Mouse (Mus musculus) ES-CJ7 (cell line): Measurements from ENCODE around the gene C8b.

Experiments used
- DNase-seq: peaks from one replicate; pipeline ENCODE4 v3.0.0; 2011; ENCODE audit warnings: low read depth, low spot score

Gene C8b

DNA sequence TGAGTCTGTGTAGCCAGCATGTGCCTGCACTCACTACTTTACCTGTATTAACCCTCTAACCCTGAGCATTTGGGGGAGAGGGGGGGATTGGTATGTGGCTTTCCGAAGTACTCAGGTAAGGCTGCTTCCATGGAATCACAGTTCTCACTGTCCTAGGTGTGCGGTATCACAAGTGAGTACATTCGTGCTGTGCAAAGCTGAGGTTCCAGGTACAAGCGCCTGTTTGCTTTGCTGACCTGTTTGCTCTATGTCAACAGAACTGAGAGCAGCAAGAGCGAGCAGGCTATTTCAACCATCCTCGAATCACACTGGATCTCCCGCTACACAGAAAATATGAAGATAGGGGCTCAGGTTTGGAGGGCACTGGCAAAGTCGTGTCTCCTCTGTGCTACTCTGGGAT lies at the start of gene C8b:
C8b (plus strand) TSS at position 253 of the 400 bp plus-strand sequence.
- no peak for DNase-seq

DNA sequence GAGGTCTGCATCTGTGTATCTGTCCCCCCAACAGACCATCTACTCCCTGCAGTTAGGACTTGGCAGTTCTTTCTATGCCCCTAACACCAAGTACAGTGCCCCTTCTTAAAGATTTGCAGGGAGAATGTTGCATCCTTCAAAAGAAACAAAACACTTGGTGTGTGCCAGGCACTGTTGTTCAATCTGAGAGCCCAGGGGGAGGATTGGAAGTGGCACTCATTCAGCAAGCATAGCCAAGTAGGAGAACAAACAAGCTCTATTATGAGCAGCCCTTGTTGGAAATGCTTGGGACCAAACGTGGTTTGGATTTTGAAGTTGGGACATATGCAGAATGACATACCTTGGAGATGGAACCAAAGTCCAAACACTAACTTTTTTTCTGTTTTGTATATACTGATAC lies 49.6 kb upstream of the C8b start:
- DNase-seq: no peak

DNA sequence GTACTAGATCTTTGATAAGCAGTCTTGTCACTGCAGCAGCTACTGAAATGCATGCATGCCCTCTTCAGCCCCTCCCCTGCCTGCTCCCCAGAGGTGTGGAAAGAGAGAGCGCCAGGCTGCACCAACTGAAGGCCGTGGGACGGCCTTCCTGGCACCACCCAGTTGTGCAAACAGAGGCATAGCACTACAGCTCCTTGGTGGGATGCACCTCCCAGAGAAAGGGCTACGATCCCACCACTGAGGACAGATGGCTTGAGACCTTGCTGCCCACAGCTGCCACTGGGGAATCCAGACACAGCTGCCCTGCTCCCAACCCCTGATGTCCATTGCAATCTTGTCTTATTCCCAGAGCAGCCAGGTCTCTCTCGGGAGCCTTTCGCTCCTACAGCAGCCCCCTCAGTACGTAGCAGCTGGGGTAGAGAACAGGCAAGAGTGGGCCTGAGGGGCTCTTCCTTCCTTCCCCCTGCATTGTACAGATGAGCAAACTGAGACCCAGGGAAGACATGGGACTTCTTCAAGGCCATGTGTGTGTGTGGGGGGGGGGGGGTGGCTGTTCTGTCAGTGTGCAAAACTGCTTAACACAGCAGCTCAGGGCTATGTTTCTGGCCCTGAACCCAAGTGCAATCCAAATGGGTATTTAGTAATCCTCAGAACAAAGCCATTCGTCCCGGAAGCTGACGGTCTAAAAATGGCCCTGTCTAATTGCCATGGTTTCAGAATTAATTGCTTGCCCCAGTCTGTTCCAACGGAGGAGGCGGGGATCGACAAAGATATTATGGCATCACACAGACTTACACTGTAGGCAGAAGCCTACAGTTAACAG lies 46.9 kb upstream of the C8b start:
- no peak for DNase-seq

DNA sequence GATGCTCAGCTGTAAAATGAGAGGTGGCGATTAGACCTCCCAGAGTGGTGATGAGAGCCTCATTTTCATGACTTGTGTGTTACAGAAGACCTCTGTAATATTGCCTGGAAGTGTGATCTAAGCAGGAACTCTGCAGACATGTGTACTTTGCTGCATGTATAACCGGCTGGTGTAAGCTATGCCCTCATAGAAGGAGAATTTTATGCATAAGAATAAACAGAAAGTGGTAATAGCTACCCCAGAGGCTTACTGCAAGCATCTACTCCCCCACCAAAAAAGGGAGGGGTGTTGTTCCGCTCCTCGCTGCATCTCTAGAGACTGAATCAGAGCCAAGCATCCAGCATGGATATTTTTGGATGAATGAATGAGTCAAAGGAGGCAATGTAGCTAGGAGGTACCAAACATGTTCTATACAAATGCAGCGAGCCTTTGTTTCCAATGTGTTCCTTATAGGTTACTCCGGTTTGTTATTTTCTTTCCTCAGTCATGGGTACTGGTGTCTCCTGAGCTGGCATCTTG lies 42.5 kb upstream of the C8b start:
- no peak for DNase-seq

DNA sequence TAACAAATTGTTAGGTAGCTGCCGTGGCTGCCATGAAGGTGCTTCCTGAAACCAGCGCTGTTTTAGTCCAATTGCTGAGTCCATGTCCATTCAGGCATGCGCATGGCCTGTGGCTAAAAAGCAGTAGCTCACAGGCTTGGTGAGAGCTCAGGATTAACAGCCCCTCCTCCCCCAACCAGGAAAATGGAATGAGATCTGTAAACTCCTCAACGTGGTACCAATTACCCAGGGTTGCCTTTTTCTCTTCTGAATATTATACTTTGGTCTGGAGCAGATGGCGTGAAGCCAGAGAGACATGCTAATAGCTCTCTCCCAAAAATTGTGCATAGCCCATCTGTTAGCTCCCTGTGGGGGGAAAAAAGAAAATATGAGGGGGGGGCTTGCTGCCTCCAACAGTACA lies 41.9 kb upstream of the C8b start:
- DNase-seq: no peak

DNA sequence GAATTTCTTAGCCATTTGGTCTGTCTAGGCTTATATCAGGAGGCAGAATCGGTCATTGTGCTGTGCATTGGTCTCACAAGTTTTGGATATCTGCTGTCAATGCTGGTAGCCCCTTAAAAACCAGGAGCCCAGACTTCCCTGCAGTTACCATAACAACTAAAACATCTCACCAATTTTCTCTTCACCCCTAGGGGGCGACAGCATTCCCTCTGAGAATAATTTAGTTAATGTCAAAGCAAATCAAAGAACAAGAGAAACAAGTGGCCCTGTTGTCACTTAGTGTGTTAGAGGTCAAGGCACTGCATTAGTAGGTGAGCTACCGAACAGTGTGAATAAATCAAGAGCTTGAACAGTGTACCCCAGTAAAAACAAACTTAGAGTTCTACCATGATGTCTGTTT lies 40.4 kb upstream of the C8b start:
- peak; percentile 31 for DNase-seq

DNA sequence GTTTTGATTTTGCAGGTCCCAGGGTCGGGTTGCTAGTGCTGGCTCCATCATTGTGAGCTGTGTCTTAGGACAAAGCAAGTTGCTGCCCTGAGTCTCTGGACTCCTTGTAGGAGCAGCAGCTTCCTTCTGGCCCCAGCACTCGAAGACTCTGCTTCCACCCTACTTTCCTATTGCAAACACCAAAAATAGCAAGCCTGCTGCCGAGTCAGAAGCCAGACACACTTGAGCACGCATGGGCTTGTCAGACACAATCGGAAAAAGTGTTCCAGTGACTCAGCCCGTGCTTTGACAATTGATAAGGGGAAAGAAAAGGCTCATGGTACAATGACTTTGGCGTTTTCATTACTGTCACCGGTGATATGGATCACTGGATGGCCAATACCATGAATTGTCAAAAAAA lies 36.9 kb upstream of the C8b start:
- no peak for DNase-seq

DNA sequence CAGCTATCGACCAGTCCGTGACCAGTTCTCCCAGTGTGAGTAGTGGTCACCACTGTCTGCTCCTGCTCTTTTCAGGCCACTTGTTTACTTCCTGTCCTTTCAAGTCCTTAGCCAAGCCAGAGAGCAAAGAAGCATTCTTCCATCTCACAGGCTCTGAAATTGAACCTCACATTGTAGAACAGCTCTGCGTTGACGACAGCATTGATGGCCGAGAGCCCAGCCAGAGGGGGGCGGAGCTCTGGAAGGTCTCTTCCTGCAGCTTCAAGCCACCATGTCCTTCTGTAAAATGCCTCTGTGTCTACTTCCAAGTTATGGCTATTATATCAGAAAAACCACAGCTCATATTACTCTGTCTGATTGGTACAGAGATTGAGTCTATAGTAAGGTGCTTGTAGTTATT lies 19.6 kb upstream of the C8b start:
- DNase-seq: no peak

DNA sequence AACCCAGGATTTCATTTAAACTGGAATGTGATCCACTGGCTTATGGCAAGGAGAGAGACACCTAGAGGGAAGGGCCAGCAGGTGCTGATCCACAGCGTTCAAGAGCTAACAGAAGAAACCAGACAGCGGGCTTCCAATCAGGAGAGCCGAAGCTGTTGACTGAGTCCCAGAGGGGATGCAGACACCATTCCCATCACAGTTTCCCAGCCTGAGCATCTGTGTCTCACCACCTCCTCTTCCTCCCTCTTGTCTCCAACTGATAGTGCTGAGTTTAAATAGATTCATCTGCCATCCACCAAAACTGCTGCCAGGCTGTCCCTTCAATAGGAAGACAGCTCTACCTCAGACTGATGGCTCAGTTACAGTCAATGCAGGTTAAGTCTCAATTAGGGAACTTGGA lies 12.0 kb upstream of the C8b start:
- no peak for DNase-seq

DNA sequence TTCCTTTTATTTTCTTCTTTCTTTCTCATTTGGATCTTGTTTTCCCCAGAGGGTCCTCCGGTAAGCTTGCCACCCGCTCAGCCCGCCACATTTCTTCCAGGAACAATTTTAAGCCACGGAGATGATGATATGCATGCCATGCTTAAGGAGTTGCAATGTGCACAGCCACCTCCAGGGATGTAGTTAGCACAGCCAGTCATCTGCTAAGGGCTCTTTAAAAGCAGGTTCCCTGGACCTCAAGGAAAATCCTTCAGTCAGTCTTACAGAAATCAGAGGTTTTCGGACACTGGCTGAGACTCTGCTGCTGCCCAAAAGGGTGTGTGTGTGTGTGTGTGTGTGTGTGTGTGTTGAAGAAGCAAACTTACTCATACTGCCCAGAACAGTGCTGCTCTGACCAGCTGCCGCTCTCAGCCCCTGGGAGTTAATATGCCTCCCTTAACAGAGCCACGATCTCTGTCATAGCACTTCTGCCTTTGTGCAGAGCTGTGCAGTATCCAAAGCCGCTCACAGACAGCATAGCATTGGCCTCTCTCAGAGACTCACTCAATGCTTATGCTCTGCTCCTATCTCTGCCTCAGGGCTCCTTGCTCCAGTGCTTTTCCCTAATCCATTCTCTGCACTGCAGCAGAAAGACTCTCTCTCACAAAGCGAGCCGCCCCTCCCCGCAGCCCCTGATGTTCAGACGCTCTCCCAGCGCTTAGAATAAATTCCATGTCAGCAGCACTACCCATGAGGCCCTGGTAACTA lies 5.1 kb upstream of the C8b start:
- DNase-seq: no peak

DNA sequence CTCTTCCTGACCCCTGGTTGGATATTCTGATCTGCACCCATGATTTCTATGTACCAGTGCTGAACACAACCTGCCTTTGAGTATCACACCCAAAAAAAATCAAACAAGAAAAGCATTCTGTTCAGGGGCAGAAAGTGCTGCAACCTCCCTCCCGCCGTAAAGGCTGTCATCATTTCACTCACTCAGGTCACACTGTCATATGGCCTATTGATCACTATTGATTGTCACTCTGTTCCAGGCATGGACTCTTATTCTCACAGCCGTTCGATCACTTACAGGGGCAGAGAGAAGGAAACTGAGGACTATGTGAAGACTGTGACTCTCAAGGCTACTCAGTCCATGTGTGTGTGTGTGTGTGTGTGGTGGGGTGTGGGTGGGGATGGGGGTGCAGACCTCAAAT lies 2.1 kb downstream of the C8b start:
- no peak for DNase-seq

DNA sequence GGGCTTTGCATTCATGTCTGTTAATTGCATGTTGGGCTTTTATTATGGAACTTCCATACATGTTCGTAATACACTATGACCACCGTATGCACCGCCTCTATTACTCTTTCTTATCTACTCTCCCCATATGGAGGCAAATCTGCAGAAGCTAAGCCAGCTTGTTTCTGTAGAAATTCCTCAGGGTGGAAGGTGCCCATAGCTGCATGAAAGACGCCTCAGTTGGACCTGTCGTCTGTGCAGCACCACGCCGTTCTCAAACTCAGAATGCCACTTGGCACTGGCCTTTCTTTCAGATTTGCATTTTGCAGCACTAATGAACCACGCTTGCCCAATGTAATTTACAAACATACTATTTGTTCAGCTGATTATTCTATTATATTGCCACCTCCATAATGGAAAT lies 3.5 kb downstream of the C8b start:
- DNase-seq: no peak

DNA sequence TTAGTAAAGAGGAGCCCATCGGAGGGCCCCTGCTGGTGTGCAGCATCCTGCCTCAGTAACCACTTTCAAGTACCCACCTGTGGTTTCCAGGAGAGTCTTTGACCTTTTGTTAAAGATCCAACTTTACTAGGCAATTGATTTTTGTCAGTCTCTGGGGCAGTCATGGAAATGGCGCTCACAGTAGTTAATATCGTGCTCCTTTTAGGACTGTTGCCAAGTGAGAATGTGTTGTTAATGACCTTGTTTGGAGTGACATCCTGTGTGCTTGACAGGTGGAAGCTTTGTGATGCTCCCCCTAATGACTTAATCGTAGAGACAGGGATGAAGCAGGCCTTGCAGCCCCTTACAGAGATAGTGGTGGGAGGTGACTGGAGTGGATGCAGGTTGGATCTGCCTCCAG lies 4.2 kb downstream of the C8b start:
- DNase-seq: no peak

DNA sequence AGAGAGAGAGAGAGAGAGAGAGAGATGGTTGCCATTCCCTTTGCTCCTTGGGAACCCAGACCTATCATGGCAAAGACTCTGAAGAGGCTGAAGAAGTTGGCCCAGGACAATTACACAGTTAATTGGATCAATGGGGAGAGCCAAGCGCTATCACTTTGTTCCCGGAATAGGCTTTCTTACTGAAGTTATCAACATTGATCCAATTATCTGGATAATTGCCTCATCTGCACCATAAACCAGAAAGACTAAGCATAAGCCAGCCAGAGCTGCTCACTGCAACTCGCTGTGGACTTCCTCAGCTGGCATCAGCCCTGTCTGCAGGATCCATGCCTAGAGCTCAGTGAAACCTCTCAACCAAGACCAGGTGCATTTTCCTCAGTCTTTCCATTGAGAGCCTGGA lies 9.5 kb downstream of the C8b start:
- no peak for DNase-seq

DNA sequence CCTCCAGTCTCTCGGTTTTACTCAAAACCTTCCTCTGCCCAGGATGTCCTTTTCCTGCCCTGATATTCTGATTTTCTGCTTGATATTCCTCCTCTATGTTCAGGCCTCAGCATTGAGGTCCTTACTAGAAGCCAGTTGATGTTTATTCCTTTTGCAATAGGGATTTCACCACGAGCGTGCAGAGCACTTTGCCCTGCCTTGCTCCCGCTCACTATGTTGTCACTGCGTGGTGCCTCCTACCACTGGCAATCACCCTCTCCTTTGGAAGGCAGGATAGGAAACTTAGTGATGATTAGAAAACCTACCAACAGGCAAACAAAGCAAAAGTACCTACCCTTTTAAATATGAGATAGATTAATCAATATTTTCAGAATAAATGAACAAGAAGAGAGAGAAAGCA lies 13.3 kb downstream of the C8b start:
- no peak for DNase-seq

DNA sequence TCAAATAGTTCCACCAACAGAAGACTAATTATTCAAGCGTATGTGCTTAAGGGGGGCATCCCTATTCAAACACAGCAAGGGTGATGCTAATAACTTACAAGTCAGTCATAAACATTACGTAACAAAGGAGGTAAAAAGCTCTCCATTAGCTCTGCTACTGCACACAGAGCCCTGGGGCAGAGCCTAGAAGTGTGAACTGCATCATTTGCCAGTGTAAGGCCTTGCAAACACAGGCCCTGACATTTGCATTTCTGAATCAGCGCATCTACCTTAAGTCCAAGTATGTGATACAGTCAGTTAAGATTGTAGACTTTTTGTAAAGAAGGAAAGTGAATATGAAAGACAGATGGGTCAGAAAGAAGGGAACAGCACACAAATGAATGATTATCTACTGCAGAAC lies 15.3 kb downstream of the C8b start:
- DNase-seq: no peak

DNA sequence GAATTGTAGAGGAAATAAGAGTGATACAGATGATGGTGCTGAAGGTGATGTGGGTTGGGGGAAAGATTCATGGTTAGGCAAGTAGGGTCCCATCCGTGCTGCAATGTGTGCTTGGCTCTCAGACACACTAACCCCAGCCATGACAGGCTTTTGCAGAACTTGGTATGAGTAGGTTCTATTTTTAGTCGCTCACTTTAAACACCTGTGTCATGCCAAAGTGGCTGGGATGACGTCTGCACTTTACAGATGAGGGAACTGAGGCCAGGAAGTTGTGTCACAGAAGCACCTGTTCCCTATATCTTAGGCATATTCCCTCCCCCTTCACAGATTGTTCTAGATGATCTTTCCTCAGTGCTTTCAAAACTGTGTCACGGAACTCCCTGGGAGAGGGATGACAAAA lies 16.2 kb downstream of the C8b start:
- no peak for DNase-seq

DNA sequence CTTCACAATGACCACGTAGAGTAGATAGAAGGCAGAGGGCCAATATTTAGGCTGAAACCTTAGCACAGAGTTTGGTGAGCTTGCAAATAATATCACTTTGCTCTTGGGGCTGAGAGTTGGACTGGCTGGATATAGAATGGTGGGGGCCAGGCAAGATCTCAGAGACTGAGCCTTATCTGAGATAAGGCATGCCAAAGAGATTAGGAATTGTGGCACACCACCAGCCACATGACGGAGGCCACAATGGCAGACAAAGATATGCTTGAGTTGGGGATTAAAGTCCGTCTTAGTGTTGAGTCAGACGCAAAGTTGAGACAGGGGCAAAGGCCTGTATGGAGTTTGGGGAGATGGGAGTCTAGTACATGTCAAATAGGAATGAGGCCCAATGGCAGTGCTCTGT lies 26.0 kb downstream of the C8b start:
- no peak for DNase-seq

DNA sequence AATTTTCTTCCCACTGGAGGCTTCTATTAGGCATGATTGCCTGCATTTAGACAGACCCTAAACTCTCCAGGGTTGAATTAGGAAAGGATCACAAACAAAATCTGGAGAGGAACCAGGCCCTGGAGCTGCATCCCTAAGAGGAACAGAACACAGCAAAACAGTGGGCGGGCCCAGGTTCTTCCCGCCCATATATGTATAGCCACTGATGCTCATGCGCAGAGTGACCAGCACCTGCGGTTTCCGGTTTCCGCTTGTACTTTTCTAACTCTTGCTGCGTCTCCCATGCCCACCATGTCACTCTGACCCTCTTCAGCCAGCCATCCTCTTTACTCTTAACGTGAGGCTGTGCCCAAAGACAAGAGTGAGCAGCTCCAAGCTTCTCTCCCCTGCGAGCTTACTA lies 32.8 kb downstream of the C8b start:
- peak; percentile 44 for DNase-seq

DNA sequence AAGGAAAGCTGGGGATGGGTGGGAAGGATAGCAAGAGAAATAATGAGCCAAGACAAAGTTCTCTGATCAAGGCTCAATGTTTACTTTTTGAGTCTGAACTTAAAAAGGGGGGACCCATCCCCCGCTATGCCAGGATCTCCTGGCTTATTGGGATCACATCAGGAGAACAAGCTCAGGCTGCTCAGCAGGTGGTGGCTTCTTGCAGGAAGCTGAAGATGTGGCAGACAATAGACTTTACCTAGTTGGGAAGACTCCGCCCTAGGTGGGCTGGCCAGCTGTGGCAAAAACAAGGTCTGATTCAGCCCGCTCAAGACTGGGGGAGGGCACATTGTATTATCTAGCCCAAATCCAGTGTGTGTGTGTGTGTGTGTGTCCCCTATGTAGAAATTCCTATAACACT lies 35.5 kb downstream of the C8b start:
- DNase-seq: peak; percentile 87

DNA sequence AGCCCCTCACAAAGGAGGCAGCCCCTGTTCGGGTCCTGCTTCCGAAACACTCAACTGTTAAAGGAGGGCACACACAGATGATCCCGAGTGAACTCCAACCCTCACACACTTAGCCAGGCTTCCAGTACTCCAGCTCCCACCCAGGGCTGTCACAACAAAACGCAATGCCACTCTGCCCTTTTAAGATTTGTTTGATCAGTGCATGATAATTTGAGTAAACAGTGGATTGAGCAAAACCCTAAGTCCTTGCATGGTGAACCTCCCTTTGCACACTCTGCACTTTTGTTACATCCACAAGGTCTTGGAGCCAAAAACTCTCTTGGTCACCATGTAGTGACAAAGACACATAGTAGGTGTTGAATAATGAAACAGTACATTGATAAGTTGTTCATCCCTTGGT lies 38.0 kb downstream of the C8b start:
- no peak for DNase-seq

DNA sequence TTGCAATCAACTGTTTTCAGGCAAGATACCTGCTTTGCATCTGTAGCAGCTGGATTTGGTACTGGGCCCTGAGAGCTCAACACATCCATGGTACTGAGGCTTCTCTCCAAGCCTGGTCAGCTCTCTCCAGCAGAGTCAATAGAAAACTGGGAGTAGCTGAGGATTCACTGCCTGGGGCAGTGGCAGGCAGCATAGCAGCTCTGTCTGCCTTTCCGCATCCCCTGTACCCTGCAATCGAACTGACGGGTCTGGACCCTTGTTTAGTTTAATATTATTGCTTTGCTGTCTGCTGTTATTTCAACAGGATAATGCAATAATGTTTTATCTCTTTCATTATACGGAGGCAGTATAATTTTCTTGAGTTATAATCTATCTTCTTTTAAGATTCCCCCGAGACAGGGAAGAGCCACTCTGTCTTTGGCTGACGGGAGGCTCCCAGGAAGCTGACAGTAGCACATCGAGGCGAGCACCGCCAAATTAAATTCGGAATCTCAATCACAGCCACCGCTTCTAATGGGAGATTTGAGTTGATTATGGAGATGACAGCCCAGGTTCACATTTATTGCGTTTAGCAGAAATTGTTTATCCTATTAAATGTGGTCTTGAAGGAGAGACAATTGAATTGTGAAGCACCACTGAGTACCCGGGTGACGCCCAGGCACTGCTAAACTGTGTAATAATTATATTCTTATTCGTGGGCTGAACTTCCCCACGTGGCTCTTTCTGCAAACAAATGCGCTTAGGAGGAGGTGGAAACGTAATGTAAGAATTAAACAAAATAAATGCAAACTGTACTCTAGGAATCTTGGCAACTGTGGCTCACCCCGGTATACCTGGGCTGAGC lies 39.5 kb downstream of the C8b start:
- DNase-seq: no peak
